Mouse (Mus musculus): ENCODE data around the gene Ptges. TPM values are rescaled to one million over a fixed set of nuclear protein-coding genes. Genes with fewer than 3 reads are reported as not detected.
"Not testable (repeated sequence)": the region's sequence is repeated elsewhere in the genome, so short reads cannot be mapped to it uniquely, and the experiment has no call there.

The Ptges gene
- polyA plus RNA-seq, 1 experiment from 2014 or later = 7.2 TPM

- H3K27me3 ChIP-seq (ENCODE audit: control insufficient read depth, insufficient read depth, low read length) = no peaks in the 10 kb centered on the region
- H3K4me2 ChIP-seq (replicated peaks; ENCODE audit: low read depth, low read length) = peak overlapping the region; percentile 85
- peaks cover 14% of the 10 kb centered on the region for H3K4me1 ChIP-seq (ENCODE audit: control insufficient read depth, insufficient read depth, low read length)
- H3K27ac ChIP-seq (ENCODE audit: low read depth, low read length) = no peak overlapping the region
- H3K36me3 ChIP-seq (ENCODE audit: control insufficient read depth, insufficient read depth, low read length) = peaks cover 47% of the 10 kb centered on the region
- no peak overlapping the region for H3K9ac ChIP-seq (ENCODE audit: low read depth, low read length)
- no peak for ATAC-seq (ENCODE audit: low FRiP score, low TSS enrichment)
- H3K4me3 ChIP-seq (ENCODE audit: low read length) = no peak overlapping the region; the same call in 1 of the 2 replicates
- 76% methylated on average over 6 of the region's 6 CpGs for WGBS
- H3K9me3 ChIP-seq (ENCODE audit: control insufficient read depth, low read length) = no peaks in the 10 kb centered on the region
Measured at GRCm38 (mm10) chr2:30954797-30955196, 25.1 kb upstream of the Ptges start.

GRCm38 (mm10) chr2:30952824-30953490, 23.3 kb upstream of the Ptges start, which contains the start of gene Tor1b:
TSS of gene Tor1b (plus strand) at chr2:30952959.
- H3K4me1 ChIP-seq (ENCODE audit: control insufficient read depth, insufficient read depth, low read length) = peaks cover 14% of the 10 kb centered on the region
- H3K27me3 ChIP-seq (ENCODE audit: control insufficient read depth, insufficient read depth, low read length) = no peaks in the 10 kb centered on the region
- WGBS = 1% methylated on average over 60 of the region's 60 CpGs
- H3K9ac ChIP-seq (ENCODE audit: low read depth, low read length) = peak within 1 kb of the TSS; percentile 92
- peak; percentile 86 for ATAC-seq (ENCODE audit: low FRiP score, low TSS enrichment)
- H3K27ac ChIP-seq (ENCODE audit: low read depth, low read length) = peak within 1 kb of the TSS; percentile 70
- H3K4me3 ChIP-seq (ENCODE audit: low read length) = peak within 1 kb of the TSS; percentile 89
- H3K4me2 ChIP-seq (replicated peaks; ENCODE audit: low read depth, low read length) = peak within 1 kb of the TSS; percentile 85
- H3K36me3 ChIP-seq (ENCODE audit: control insufficient read depth, insufficient read depth, low read length) = peaks cover 29% of the 10 kb centered on the region
- no peaks in the 10 kb centered on the region for H3K9me3 ChIP-seq (ENCODE audit: control insufficient read depth, low read length)

GRCm38 (mm10) chr2:30952457-30952823, 22.8 kb upstream of the Ptges start:
- peaks cover 14% of the 10 kb centered on the region for H3K4me1 ChIP-seq (ENCODE audit: control insufficient read depth, insufficient read depth, low read length)
- no peaks in the 10 kb centered on the region for H3K9me3 ChIP-seq (ENCODE audit: control insufficient read depth, low read length)
- 30% methylated on average over 5 of the region's 5 CpGs for WGBS
- H3K36me3 ChIP-seq (ENCODE audit: control insufficient read depth, insufficient read depth, low read length) = peaks cover 24% of the 10 kb centered on the region
- peak overlapping the region; percentile 85 for H3K4me2 ChIP-seq (replicated peaks; ENCODE audit: low read depth, low read length)
- H3K27ac ChIP-seq (ENCODE audit: low read depth, low read length) = peak overlapping the region; percentile 70
- H3K9ac ChIP-seq (ENCODE audit: low read depth, low read length) = peak overlapping the region; percentile 92; the same call in 1 of the 2 replicates
- no peaks in the 10 kb centered on the region for H3K27me3 ChIP-seq (ENCODE audit: control insufficient read depth, insufficient read depth, low read length)
- ATAC-seq (ENCODE audit: low FRiP score, low TSS enrichment) = no peak; the same call in 1 of the 2 replicates
- peak overlapping the region; percentile 89; the same call in 1 of the 2 replicates for H3K4me3 ChIP-seq (ENCODE audit: low read length)

GRCm38 (mm10) chr2:30942603-30943011, 12.9 kb upstream of the Ptges start:
- H3K36me3 ChIP-seq (ENCODE audit: control insufficient read depth, insufficient read depth, low read length) = no peaks in the 10 kb centered on the region
- no peaks in the 10 kb centered on the region for H3K4me1 ChIP-seq (ENCODE audit: control insufficient read depth, insufficient read depth, low read length)
- no peak overlapping the region for H3K9ac ChIP-seq (ENCODE audit: low read depth, low read length)
- peak overlapping the region; percentile 33 for H3K4me2 ChIP-seq (replicated peaks; ENCODE audit: low read depth, low read length)
- H3K27me3 ChIP-seq (ENCODE audit: control insufficient read depth, insufficient read depth, low read length) = no peaks in the 10 kb centered on the region
- no peaks in the 10 kb centered on the region for H3K9me3 ChIP-seq (ENCODE audit: control insufficient read depth, low read length)
- 29% methylated on average over 16 of the region's 16 CpGs for WGBS
- ATAC-seq (ENCODE audit: low FRiP score, low TSS enrichment) = peak; percentile 59; the same call in 1 of the 2 replicates
- H3K4me3 ChIP-seq (ENCODE audit: low read length) = peak overlapping the region; percentile 27
- H3K27ac ChIP-seq (ENCODE audit: low read depth, low read length) = no peak overlapping the region

GRCm38 (mm10) chr2:30942116-30942515, 12.5 kb upstream of the Ptges start:
- not testable (repeated sequence) for H3K4me2 ChIP-seq (replicated peaks; ENCODE audit: low read depth, low read length); H3K36me3 ChIP-seq (ENCODE audit: control insufficient read depth, insufficient read depth, low read length); H3K9ac ChIP-seq (ENCODE audit: low read depth, low read length); H3K27ac ChIP-seq (ENCODE audit: low read depth, low read length); H3K9me3 ChIP-seq (ENCODE audit: control insufficient read depth, low read length); ATAC-seq (ENCODE audit: low FRiP score, low TSS enrichment); H3K4me1 ChIP-seq (ENCODE audit: control insufficient read depth, insufficient read depth, low read length); H3K27me3 ChIP-seq (ENCODE audit: control insufficient read depth, insufficient read depth, low read length)
- peak overlapping the region; percentile 27; the same call in 1 of the 2 replicates for H3K4me3 ChIP-seq (ENCODE audit: low read length)
- WGBS = 50% methylated on average over 7 of the region's 7 CpGs

- Histone ChIP-seq H3K9me3 (ENCODE audit: control insufficient read depth, low read length) (no peaks in the 10 kb centered on the region), H3K4me3 (ENCODE audit: low read length) (no peak overlapping the region), H3K4me1 (ENCODE audit: control insufficient read depth, insufficient read depth, low read length) (no peaks in the 10 kb centered on the region), H3K27ac (ENCODE audit: low read depth, low read length) (no peak overlapping the region), H3K27me3 (ENCODE audit: control insufficient read depth, insufficient read depth, low read length) (no peaks in the 10 kb centered on the region), H3K36me3 (ENCODE audit: control insufficient read depth, insufficient read depth, low read length) (no peaks in the 10 kb centered on the region), H3K9ac (ENCODE audit: low read depth, low read length) (no peak overlapping the region), H3K4me2 (replicated peaks; ENCODE audit: low read depth, low read length) (no peak overlapping the region)
- ATAC-seq (ENCODE audit: low FRiP score, low TSS enrichment) = no peak
- whole genome bisulfite sequencing = 89% methylated on average over 5 of the region's 5 CpGs
Measured at GRCm38 (mm10) chr2:30941586-30941985, 11.9 kb upstream of the Ptges start.

- H3K4me3 ChIP-seq (ENCODE audit: low read length) = no peak overlapping the region
- ATAC-seq (ENCODE audit: low FRiP score, low TSS enrichment) = no peak
- 41% methylated on average over 4 of the region's 4 CpGs for WGBS
- H3K27ac ChIP-seq (ENCODE audit: low read depth, low read length) = no peak overlapping the region
- H3K4me1 ChIP-seq (ENCODE audit: control insufficient read depth, insufficient read depth, low read length) = no peaks in the 10 kb centered on the region
- H3K9ac ChIP-seq (ENCODE audit: low read depth, low read length) = no peak overlapping the region
- H3K4me2 ChIP-seq (replicated peaks; ENCODE audit: low read depth, low read length) = no peak overlapping the region
- no peaks in the 10 kb centered on the region for H3K36me3 ChIP-seq (ENCODE audit: control insufficient read depth, insufficient read depth, low read length)
- H3K9me3 ChIP-seq (ENCODE audit: control insufficient read depth, low read length) = no peaks in the 10 kb centered on the region
- H3K27me3 ChIP-seq (ENCODE audit: control insufficient read depth, insufficient read depth, low read length) = 0 out of 2 replicates have a peak, but pooled peaks cover 2% of the 10 kb centered on the region
Measured at GRCm38 (mm10) chr2:30938574-30938991, 8.9 kb upstream of the Ptges start.

GRCm38 (mm10) chr2:30937731-30938130, 8.1 kb upstream of the Ptges start:
- 84% methylated on average over 8 of the region's 8 CpGs for WGBS
- ATAC-seq (ENCODE audit: low FRiP score, low TSS enrichment) = no peak

GRCm38 (mm10) chr2:30936808-30937207, 7.1 kb upstream of the Ptges start:
- Histone ChIP-seq H3K4me3 (ENCODE audit: low read length) (no peak overlapping the region), H3K4me2 (replicated peaks; ENCODE audit: low read depth, low read length) (no peak overlapping the region), H3K9me3 (ENCODE audit: control insufficient read depth, low read length) (no peaks in the 10 kb centered on the region), H3K4me1 (ENCODE audit: control insufficient read depth, insufficient read depth, low read length) (no peaks in the 10 kb centered on the region), H3K9ac (ENCODE audit: low read depth, low read length) (no peak overlapping the region), H3K36me3 (ENCODE audit: control insufficient read depth, insufficient read depth, low read length) (no peaks in the 10 kb centered on the region), H3K27me3 (ENCODE audit: control insufficient read depth, insufficient read depth, low read length) (0 out of 2 replicates have a peak, but pooled peaks cover 2% of the 10 kb centered on the region), H3K27ac (ENCODE audit: low read depth, low read length) (no peak overlapping the region)
- no peak for ATAC-seq (ENCODE audit: low FRiP score, low TSS enrichment)
- 82% methylated on average over 3 of the region's 3 CpGs for WGBS

More at GRCm38 (mm10) chr2:30937731-30938130, 8.1 kb upstream of the Ptges start:
- H3K4me2 ChIP-seq (replicated peaks; ENCODE audit: low read depth, low read length) = no peak overlapping the region
- no peak overlapping the region for H3K27ac ChIP-seq (ENCODE audit: low read depth, low read length)
- no peaks in the 10 kb centered on the region for H3K4me1 ChIP-seq (ENCODE audit: control insufficient read depth, insufficient read depth, low read length)
- H3K36me3 ChIP-seq (ENCODE audit: control insufficient read depth, insufficient read depth, low read length) = no peaks in the 10 kb centered on the region
- H3K9me3 ChIP-seq (ENCODE audit: control insufficient read depth, low read length) = no peaks in the 10 kb centered on the region
- no peak overlapping the region for H3K9ac ChIP-seq (ENCODE audit: low read depth, low read length)
- H3K4me3 ChIP-seq (ENCODE audit: low read length) = no peak overlapping the region
- H3K27me3 ChIP-seq (ENCODE audit: control insufficient read depth, insufficient read depth, low read length) = 0 out of 2 replicates have a peak, but pooled peaks cover 2% of the 10 kb centered on the region

All from kidney, embryonic 14.5 days (tissue).